8 mouse cellular contexts compared by ENCODE assay signal in genomic region chr10:94945206-94945711, GRCm38 (mm10). TPM values are rescaled to one million over a fixed set of nuclear protein-coding genes. Genes with fewer than 3 reads are reported as not detected.
DNase-seq lines count a peak whose midpoint lies in the region; ATAC-seq and TF ChIP-seq lines count a peak whose summit lies in the region.

No protein-coding gene starts in this region.

- TF ChIP-seq CTCF in lung, embryonic 14.5 days (IDR thresholded peaks at IDR 0.05; ENCODE audit: low read depth): no peak

- peak overlapping the region; percentile 78 for H3K4me3 ChIP-seq in lung, embryonic 14.5 days (ENCODE audit: low read depth, low read length)
- peak overlapping the region; percentile 84 for H3K4me3 ChIP-seq in hindbrain, embryonic 10.5 days
- peak overlapping the region; percentile 72 for H3K4me3 ChIP-seq in liver, embryonic 15.5 days (replicated peaks)

- no peaks in the 10 kb centered on the region for H3K36me3 ChIP-seq in lung, embryonic 14.5 days (ENCODE audit: insufficient read depth)
- no peaks in the 10 kb centered on the region for H3K36me3 ChIP-seq in hindbrain, embryonic 10.5 days
- no peaks in the 10 kb centered on the region for H3K36me3 ChIP-seq in liver, embryonic 15.5 days (replicated peaks)

- no peaks in the 10 kb centered on the region for H3K9me3 ChIP-seq in lung, embryonic 14.5 days (ENCODE audit: low read depth, low read length)
- no peaks in the 10 kb centered on the region for H3K9me3 ChIP-seq in hindbrain, embryonic 10.5 days
- H3K9me3 ChIP-seq in liver, embryonic 15.5 days (replicated peaks): no peaks in the 10 kb centered on the region

- H3K4me2 ChIP-seq in lung, embryonic 14.5 days: peak overlapping the region; percentile 96
- H3K4me2 ChIP-seq in liver, embryonic 15.5 days: peak overlapping the region; percentile 98

- peak overlapping the region; percentile 72 for H3K9ac ChIP-seq in lung, embryonic 14.5 days
- H3K9ac ChIP-seq in liver, embryonic 15.5 days: peak overlapping the region; percentile 70; the same call in 1 of the 2 replicates

- 0 out of 2 replicates have a peak, but pooled peaks cover 4% of the 10 kb centered on the region for H3K4me1 ChIP-seq in lung, embryonic 14.5 days (ENCODE audit: insufficient read depth)
- peaks cover 59% of the 10 kb centered on the region for H3K4me1 ChIP-seq in hindbrain, embryonic 10.5 days (replicated peaks)
- peaks cover 55% of the 10 kb centered on the region for H3K4me1 ChIP-seq in liver, embryonic 15.5 days (replicated peaks)

- WGBS in lung, embryonic 14.5 days: under 1% methylated on average over 36 of the region's 36 CpGs
- WGBS in hindbrain, embryonic 10.5 days: under 1% methylated on average over 36 of the region's 36 CpGs
- WGBS in liver, embryonic 15.5 days (ENCODE audit: insufficient replicate concordance): under 1% methylated on average over 36 of the region's 36 CpGs

- ATAC-seq in lung, embryonic 14.5 days (ENCODE audit: insufficient read depth): peak; percentile 11; the same call in 1 of the 2 replicates
- ATAC-seq in liver, embryonic 15.5 days (ENCODE audit: insufficient read depth): 0 out of 2 replicates have a peak, but pooled peaks have one; percentile 2

- H3K27ac ChIP-seq in lung, embryonic 14.5 days (ENCODE audit: low read depth): peak overlapping the region; percentile 65; the same call in 1 of the 2 replicates
- peak overlapping the region; percentile 94 for H3K27ac ChIP-seq in hindbrain, embryonic 10.5 days
- H3K27ac ChIP-seq in liver, embryonic 15.5 days (replicated peaks): 0 out of 2 replicates have a peak overlapping the region, but pooled peaks have one; percentile 61

- H3K27me3 ChIP-seq in lung, embryonic 14.5 days (ENCODE audit: insufficient read depth, low read length): peaks cover 30% of the 10 kb centered on the region
- peaks cover 68% of the 10 kb centered on the region for H3K27me3 ChIP-seq in hindbrain, embryonic 10.5 days (ENCODE audit: insufficient read depth, poor library complexity, severe bottlenecking)
- peaks cover 84% of the 10 kb centered on the region for H3K27me3 ChIP-seq in liver, embryonic 15.5 days

- peak; percentile 68 for DNase-seq in lung, embryonic 14.5 days
- no peak for DNase-seq in lung, adult 18-20 months
- DNase-seq in adrenal gland, postnatal 14 days: peak; percentile 40
- DNase-seq in embryo, embryonic 10 days (ENCODE audit: low spot score): peak; percentile 75
- DNase-seq in hindbrain, embryonic 10.5 days (ENCODE audit: low spot score): peak; percentile 68
- peak; percentile 64 for DNase-seq in right cerebral cortex, postnatal 4 days
- DNase-seq in spleen, adult 18-20 months: no peak

RNA-seq across cellular contexts. Expression of gene Plxnc1, which starts 0.6 kb away (rescaled TPM):
- 10.9 and 11.7 TPM in 2 replicates for polyA plus RNA-seq in lung, embryonic 14.5 days (2014; fragmentation: Nextera tagmentation; extraction: Ambion mirVana)
- total RNA-seq in adrenal gland, postnatal 14 days (2021): 4.1 and 4.2 TPM in 2 replicates
- polyA plus RNA-seq in hindbrain, embryonic 10.5 days (2016; fragmentation: Nextera tagmentation; extraction: Ambion mirVana): 1.5 TPM in 2 replicates
- polyA plus RNA-seq in liver, embryonic 15.5 days (2015; fragmentation: Nextera tagmentation; extraction: Ambion mirVana): 2.1 and 2.2 TPM in 2 replicates

Comparison
In these comparisons a context has a peak if more than half of its experiments do, and no peak if none do; other contexts are left out.
1. DNase-seq: peak in lung, embryonic 14.5 days (single experiment), adrenal gland, postnatal 14 days (single experiment), embryo, embryonic 10 days (single experiment), hindbrain, embryonic 10.5 days (single experiment) and right cerebral cortex, postnatal 4 days (single experiment); none in lung, adult 18-20 months (0 of 2) and spleen, adult 18-20 months (0 of 2).
2. Peak in every context shown above with its lines, with median percentiles within 50 percentile points of each other: H3K27ac ChIP-seq and H3K4me3 ChIP-seq.